Mouse (Mus musculus): Measurements from ENCODE around the gene Pgpep1l. TPM values are rescaled to one million over a fixed set of nuclear protein-coding genes. Genes with fewer than 3 reads are reported as not detected.
"Not testable (repeated sequence)": the region's sequence is repeated elsewhere in the genome, so short reads cannot be mapped to it uniquely, and the experiment has no call there.

The Pgpep1l gene
- polyA plus RNA-seq, 1 experiment from 2014 or later, result not detected

- H3K36me3 ChIP-seq (ENCODE audit: control insufficient read depth, insufficient read depth), result no peaks in the 10 kb centered on the region
- no peak overlapping the region for H3K4me3 ChIP-seq (replicated peaks; ENCODE audit: low read length)
- WGBS, result 23% methylated on average over 4 of the region's 4 CpGs
- H3K9me3 ChIP-seq (ENCODE audit: control insufficient read depth, low read length), result no peaks in the 10 kb centered on the region
- no peak overlapping the region for H3K4me2 ChIP-seq (ENCODE audit: low read length)
- no peak overlapping the region for H3K27ac ChIP-seq (ENCODE audit: low read length)
- ATAC-seq, result no peak
- H3K4me1 ChIP-seq (replicated peaks; ENCODE audit: control insufficient read depth, insufficient read depth, low read length), result peaks cover 17% of the 10 kb centered on the region
- H3K9ac ChIP-seq (replicated peaks; ENCODE audit: low read depth, low read length), result no peak overlapping the region
- H3K27me3 ChIP-seq (replicated peaks; ENCODE audit: control insufficient read depth, insufficient read depth, low read length), result 0 out of 2 replicates have a peak, but pooled peaks cover 3% of the 10 kb centered on the region
These were observed 13.9 kb upstream of the Pgpep1l start for GRCm38 (mm10) chr7:68277897-68278270.

GRCm38 (mm10) chr7:68277054-68277896 is 13.2 kb upstream of the Pgpep1l start:
- H3K4me2 ChIP-seq (ENCODE audit: low read length), result no peak overlapping the region
- H3K9me3 ChIP-seq (ENCODE audit: control insufficient read depth, low read length), result no peaks in the 10 kb centered on the region
- H3K27ac ChIP-seq (ENCODE audit: low read length), result no peak overlapping the region
- H3K36me3 ChIP-seq (ENCODE audit: control insufficient read depth, insufficient read depth), result no peaks in the 10 kb centered on the region
- WGBS, result 42% methylated on average over 11 of the region's 11 CpGs
- ATAC-seq, result no peak
- H3K4me3 ChIP-seq (replicated peaks; ENCODE audit: low read length), result no peak overlapping the region
- H3K4me1 ChIP-seq (replicated peaks; ENCODE audit: control insufficient read depth, insufficient read depth, low read length), result peaks cover 17% of the 10 kb centered on the region
- 0 out of 2 replicates have a peak, but pooled peaks cover 3% of the 10 kb centered on the region for H3K27me3 ChIP-seq (replicated peaks; ENCODE audit: control insufficient read depth, insufficient read depth, low read length)
- H3K9ac ChIP-seq (replicated peaks; ENCODE audit: low read depth, low read length), result no peak overlapping the region

GRCm38 (mm10) chr7:68275838-68276731 is 12.1 kb upstream of the Pgpep1l start:
- Histone ChIP-seq H3K27ac (ENCODE audit: low read length) (no peak overlapping the region), H3K9me3 (ENCODE audit: control insufficient read depth, low read length) (no peaks in the 10 kb centered on the region), H3K4me3 (replicated peaks; ENCODE audit: low read length) (peak overlapping the region; percentile 30), H3K36me3 (ENCODE audit: control insufficient read depth, insufficient read depth) (no peaks in the 10 kb centered on the region), H3K9ac (replicated peaks; ENCODE audit: low read depth, low read length) (peak overlapping the region; percentile 43; the same call in 1 of the 2 replicates), H3K4me1 (replicated peaks; ENCODE audit: control insufficient read depth, insufficient read depth, low read length) (peaks cover 17% of the 10 kb centered on the region), H3K27me3 (replicated peaks; ENCODE audit: control insufficient read depth, insufficient read depth, low read length) (0 out of 2 replicates have a peak, but pooled peaks cover 3% of the 10 kb centered on the region), H3K4me2 (ENCODE audit: low read length) (peak overlapping the region; percentile 55)
- WGBS, result 5% methylated on average over 35 of the region's 36 CpGs
- ATAC-seq, result 0 out of 2 replicates have a peak, but pooled peaks have one; percentile 28

- not testable (repeated sequence) for H3K4me3 ChIP-seq (replicated peaks; ENCODE audit: low read length); H3K27ac ChIP-seq (ENCODE audit: low read length); H3K36me3 ChIP-seq (ENCODE audit: control insufficient read depth, insufficient read depth); ATAC-seq; H3K27me3 ChIP-seq (replicated peaks; ENCODE audit: control insufficient read depth, insufficient read depth, low read length); H3K9ac ChIP-seq (replicated peaks; ENCODE audit: low read depth, low read length); H3K9me3 ChIP-seq (ENCODE audit: control insufficient read depth, low read length)
- Histone ChIP-seq H3K4me1 (replicated peaks; ENCODE audit: control insufficient read depth, insufficient read depth, low read length) (peaks cover 17% of the 10 kb centered on the region), H3K4me2 (ENCODE audit: low read length) (peak overlapping the region; percentile 55)
- 38% methylated on average over 9 of the region's 9 CpGs for WGBS
These were observed 11.4 kb upstream of the Pgpep1l start for GRCm38 (mm10) chr7:68275445-68275837.

GRCm38 (mm10) chr7:68274951-68275350 is 10.9 kb upstream of the Pgpep1l start:
- Histone ChIP-seq H3K36me3 (ENCODE audit: control insufficient read depth, insufficient read depth) (no peaks in the 10 kb centered on the region), H3K27me3 (replicated peaks; ENCODE audit: control insufficient read depth, insufficient read depth, low read length) (0 out of 2 replicates have a peak, but pooled peaks cover 3% of the 10 kb centered on the region), H3K9ac (replicated peaks; ENCODE audit: low read depth, low read length) (no peak overlapping the region), H3K4me1 (replicated peaks; ENCODE audit: control insufficient read depth, insufficient read depth, low read length) (peaks cover 17% of the 10 kb centered on the region), H3K27ac (ENCODE audit: low read length) (no peak overlapping the region), H3K4me2 (ENCODE audit: low read length) (no peak overlapping the region), H3K9me3 (ENCODE audit: control insufficient read depth, low read length) (no peaks in the 10 kb centered on the region), H3K4me3 (replicated peaks; ENCODE audit: low read length) (no peak overlapping the region)
- WGBS, result 78% methylated on average over 9 of the region's 9 CpGs
- ATAC-seq, result no peak

- peaks cover 17% of the 10 kb centered on the region for H3K4me1 ChIP-seq (replicated peaks; ENCODE audit: control insufficient read depth, insufficient read depth, low read length)
- no peak overlapping the region for H3K27ac ChIP-seq (ENCODE audit: low read length)
- no peak overlapping the region for H3K4me2 ChIP-seq (ENCODE audit: low read length)
- H3K9ac ChIP-seq (replicated peaks; ENCODE audit: low read depth, low read length), result no peak overlapping the region
- 0 out of 2 replicates have a peak, but pooled peaks cover 3% of the 10 kb centered on the region for H3K27me3 ChIP-seq (replicated peaks; ENCODE audit: control insufficient read depth, insufficient read depth, low read length)
- ATAC-seq, result no peak
- no peaks in the 10 kb centered on the region for H3K9me3 ChIP-seq (ENCODE audit: control insufficient read depth, low read length)
- no peak overlapping the region for H3K4me3 ChIP-seq (replicated peaks; ENCODE audit: low read length)
- WGBS, result 59% methylated on average over 2 of the region's 2 CpGs
- no peaks in the 10 kb centered on the region for H3K36me3 ChIP-seq (ENCODE audit: control insufficient read depth, insufficient read depth)
These were observed 10.2 kb upstream of the Pgpep1l start for GRCm38 (mm10) chr7:68274218-68274617.

- H3K9ac ChIP-seq (replicated peaks; ENCODE audit: low read depth, low read length), result no peak within 1 kb of the TSS
- no peaks in the 10 kb centered on the region for H3K9me3 ChIP-seq (ENCODE audit: control insufficient read depth, low read length)
- ATAC-seq, result no peak
- no peaks in the 10 kb centered on the region for H3K36me3 ChIP-seq (ENCODE audit: control insufficient read depth, insufficient read depth)
- H3K27me3 ChIP-seq (replicated peaks; ENCODE audit: control insufficient read depth, insufficient read depth, low read length), result 0 out of 2 replicates have a peak, but pooled peaks cover 3% of the 10 kb centered on the region
- H3K4me1 ChIP-seq (replicated peaks; ENCODE audit: control insufficient read depth, insufficient read depth, low read length), result peaks cover 17% of the 10 kb centered on the region
- H3K4me3 ChIP-seq (replicated peaks; ENCODE audit: low read length), result no peak within 1 kb of the TSS
- H3K27ac ChIP-seq (ENCODE audit: low read length), result no peak within 1 kb of the TSS
- no peak within 1 kb of the TSS for H3K4me2 ChIP-seq (ENCODE audit: low read length)
These were observed 9.5 kb upstream of the Pgpep1l start, which contains the start of gene Fam169b for GRCm38 (mm10) chr7:68273515-68273914. TSS of gene Fam169b (plus strand) at chr7:68273839.

- ATAC-seq, result no peak
- Histone ChIP-seq H3K4me3 (replicated peaks; ENCODE audit: low read length) (no peak overlapping the region), H3K27me3 (replicated peaks; ENCODE audit: control insufficient read depth, insufficient read depth, low read length) (0 out of 2 replicates have a peak, but pooled peaks cover 3% of the 10 kb centered on the region), H3K36me3 (ENCODE audit: control insufficient read depth, insufficient read depth) (no peaks in the 10 kb centered on the region), H3K27ac (ENCODE audit: low read length) (no peak overlapping the region), H3K9ac (replicated peaks; ENCODE audit: low read depth, low read length) (no peak overlapping the region), H3K4me1 (replicated peaks; ENCODE audit: control insufficient read depth, insufficient read depth, low read length) (peaks cover 13% of the 10 kb centered on the region), H3K9me3 (ENCODE audit: control insufficient read depth, low read length) (no peaks in the 10 kb centered on the region), H3K4me2 (ENCODE audit: low read length) (no peak overlapping the region)
- WGBS, result 83% methylated on average over 10 of the region's 10 CpGs
These were observed 8.6 kb upstream of the Pgpep1l start for GRCm38 (mm10) chr7:68272607-68273006.

- no peak overlapping the region for H3K4me3 ChIP-seq (replicated peaks; ENCODE audit: low read length)
- no peak overlapping the region for H3K4me2 ChIP-seq (ENCODE audit: low read length)
- H3K9ac ChIP-seq (replicated peaks; ENCODE audit: low read depth, low read length), result no peak overlapping the region
- no peak for ATAC-seq
- H3K36me3 ChIP-seq (ENCODE audit: control insufficient read depth, insufficient read depth), result no peaks in the 10 kb centered on the region
- 0 out of 2 replicates have a peak, but pooled peaks cover 3% of the 10 kb centered on the region for H3K27me3 ChIP-seq (replicated peaks; ENCODE audit: control insufficient read depth, insufficient read depth, low read length)
- H3K27ac ChIP-seq (ENCODE audit: low read length), result no peak overlapping the region
- 87% methylated on average over 6 of the region's 6 CpGs for WGBS
- H3K9me3 ChIP-seq (ENCODE audit: control insufficient read depth, low read length), result no peaks in the 10 kb centered on the region
- H3K4me1 ChIP-seq (replicated peaks; ENCODE audit: control insufficient read depth, insufficient read depth, low read length), result peaks cover 11% of the 10 kb centered on the region
These were observed 7.8 kb upstream of the Pgpep1l start for GRCm38 (mm10) chr7:68271816-68272215.
